Mouse (Mus musculus) c-Kit-negative CD71-positive TER-119-positive erythroid progenitor cells, embryonic 14.5 days (primary cell): ENCODE measurements around the gene Pnkd.

Source experiments
- DNase-seq: peaks from one replicate; pipeline ENCODE4 v3.0.0-alpha.2; 2013; ENCODE audit warnings: low read depth, low spot score

Gene Pnkd

DNA sequence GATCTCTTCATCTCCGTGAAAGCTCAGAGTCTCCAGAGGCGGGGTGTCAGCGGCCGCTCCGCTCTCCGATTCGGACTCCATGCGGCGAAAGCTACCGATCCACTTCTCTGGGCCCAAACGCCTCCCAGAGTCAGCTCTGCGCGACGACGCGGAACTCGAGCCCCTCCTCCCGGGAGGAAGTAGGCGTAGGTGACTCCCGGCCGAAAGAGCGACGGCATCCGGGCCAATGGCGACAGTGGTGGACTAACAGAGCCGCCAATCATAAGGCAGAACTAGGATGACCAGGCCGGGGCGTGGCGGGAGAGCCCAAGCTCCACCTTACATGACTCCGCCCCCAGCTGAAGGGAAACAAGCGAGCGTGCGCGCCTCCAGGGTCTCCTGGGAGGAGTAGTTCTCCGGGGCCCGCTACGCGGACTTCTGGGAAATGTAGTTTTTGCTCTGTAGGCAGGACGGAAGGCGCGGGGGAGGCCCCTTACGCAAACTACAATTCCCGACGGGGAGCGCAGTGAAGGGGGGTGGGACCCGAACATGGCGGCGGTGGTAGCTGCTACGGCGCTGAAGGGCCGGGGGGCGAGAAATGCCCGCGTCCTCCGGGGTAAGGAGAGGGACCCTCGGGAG lies at the start of gene Pnkd, which contains the start of gene Aamp:
Gene Pnkd, plus strand, starts transcription at position 388 of the 618 bp plus-strand sequence.
Gene Aamp, minus strand, starts transcription at position 196 of the 618 bp plus-strand sequence.
- DNase-seq: peak; percentile 100

DNA sequence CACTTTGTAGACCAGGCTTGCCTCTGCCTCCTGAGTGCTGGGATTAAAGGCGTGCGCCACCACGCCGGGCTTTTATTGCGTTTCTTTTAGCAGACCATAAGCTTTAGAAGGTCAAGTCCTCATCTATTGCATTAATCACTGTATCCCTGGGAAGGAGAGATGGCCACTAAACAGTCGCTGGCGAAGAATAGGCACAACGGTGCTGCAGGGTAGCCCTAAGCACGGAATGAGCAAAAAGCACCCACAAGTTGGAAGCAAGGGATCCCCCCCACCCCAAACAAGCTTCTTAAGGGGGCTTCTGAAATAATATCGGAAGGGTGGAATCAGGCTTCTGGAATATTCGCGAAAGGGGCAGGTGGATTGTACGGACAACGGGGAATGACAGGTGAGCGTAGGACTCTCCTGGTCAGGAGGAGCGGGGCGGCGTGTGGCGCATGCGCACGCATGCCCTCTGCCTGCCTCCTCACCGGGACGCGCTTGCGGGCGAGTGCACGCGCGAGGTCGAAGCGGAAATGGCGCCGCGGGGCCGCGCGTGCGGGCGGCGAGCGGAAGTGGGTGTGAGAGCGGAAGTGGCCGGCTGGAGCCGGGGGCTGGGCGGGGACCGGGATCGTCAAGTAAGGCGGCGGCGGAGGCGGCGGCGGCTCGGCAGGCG lies 48.7 kb upstream of the Pnkd start, which contains the start of gene Arpc2:
Gene Arpc2, plus strand, starts transcription at position 147 of the 652 bp plus-strand sequence.
- DNase-seq: peak; percentile 94

DNA sequence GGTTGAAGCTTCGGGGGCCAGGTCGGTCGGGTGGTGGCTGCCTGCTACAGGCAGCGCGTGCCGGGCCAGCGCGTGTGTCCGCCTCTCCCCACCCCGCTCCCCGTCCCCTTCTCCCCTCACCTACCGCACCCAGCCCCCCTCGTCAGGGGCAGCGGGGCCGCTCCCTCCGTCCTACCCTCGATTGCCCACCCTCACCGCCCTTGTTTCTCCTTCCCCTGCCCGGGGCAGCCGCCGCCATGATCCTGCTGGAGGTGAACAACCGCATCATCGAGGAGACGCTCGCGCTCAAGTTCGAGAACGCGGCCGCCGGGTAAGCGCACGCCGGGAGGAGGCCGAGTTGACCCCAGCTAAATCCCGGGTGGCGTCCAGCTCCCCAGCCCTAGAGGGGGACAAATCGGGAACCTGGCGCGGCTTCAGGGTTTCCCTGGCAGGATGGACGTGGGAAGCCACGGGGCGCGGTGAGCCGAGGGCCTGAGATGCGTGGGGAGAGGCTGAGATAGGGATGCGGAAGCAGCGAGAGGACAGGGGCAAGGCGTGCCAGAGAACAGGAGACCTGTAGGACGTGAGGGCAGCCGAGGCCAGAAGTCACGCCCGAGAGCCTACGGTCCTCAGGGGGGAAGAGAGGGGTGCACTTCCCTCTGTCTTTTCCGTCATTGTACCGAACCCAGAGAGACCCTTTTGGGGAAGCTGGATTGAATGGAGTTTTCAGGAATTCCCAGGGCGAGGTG lies 48.0 kb upstream of the Pnkd start:
- peak; percentile 49 for DNase-seq

- no peak for DNase-seq
Observed at GRCm38 (mm10) chr1:74237671-74238070, 47.1 kb upstream of the Pnkd start.

- DNase-seq: no peak
Observed at GRCm38 (mm10) chr1:74238136-74238535, 46.6 kb upstream of the Pnkd start.

- no peak for DNase-seq
Observed at GRCm38 (mm10) chr1:74239162-74239561, 45.6 kb upstream of the Pnkd start.

GRCm38 (mm10) chr1:74239618-74240017 lies 45.1 kb upstream of the Pnkd start:
- no peak for DNase-seq

DNA sequence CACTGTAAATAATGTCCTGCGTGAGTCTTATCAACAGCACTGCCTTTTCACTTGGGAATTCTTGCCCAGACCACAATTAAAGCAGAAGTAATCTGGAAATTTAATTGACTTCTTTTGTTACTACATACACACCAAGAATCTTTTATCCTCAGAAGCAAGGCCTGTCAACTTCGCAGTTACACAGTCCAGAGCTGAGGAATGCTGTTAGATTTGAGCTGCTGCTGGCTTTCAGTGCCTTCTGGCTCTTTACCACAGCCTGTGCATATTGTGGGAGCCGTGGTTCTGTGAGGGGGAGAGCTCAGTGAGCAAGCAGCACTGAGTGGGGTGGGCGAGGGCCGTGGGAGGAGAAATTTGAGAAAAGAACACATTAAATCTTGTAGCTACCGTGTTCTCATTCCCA lies 44.4 kb upstream of the Pnkd start:
- DNase-seq: no peak

GRCm38 (mm10) chr1:74240832-74241231 lies 43.9 kb upstream of the Pnkd start:
- no peak for DNase-seq

- no peak for DNase-seq
Observed at GRCm38 (mm10) chr1:74245525-74245924, 39.2 kb upstream of the Pnkd start.

GRCm38 (mm10) chr1:74248799-74249198 lies 35.9 kb upstream of the Pnkd start:
- DNase-seq: no peak

DNA sequence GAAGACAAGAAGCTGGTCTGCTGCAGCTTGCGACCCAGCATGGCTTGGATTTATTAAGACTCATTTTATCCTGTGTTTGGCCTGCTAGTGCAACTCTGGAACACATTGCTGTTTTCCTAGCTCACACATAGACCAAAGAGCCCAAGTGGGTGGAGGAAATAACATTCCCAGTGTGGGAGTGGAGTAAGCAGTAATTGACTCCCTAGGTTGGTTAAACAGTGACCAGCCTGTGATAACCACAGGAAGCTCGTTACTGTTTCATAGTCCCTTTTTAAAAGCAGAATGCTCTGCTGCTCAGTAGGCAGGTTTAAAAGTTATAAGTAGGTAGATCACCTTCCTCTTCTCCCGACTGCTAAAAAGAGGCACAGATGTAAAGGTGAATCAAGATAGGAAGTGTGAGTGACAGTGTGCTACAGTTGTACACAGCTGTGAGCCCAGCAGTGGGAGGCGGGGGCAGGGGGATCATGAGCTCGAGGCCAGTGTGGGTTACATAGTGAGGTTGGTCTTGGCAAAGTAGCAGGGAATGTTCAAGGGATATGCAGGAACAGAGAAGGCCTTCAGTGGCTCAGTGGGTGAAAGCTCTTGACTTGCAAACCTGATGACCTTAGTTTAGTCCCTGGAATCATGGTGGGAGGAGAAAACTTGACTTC lies 35.3 kb upstream of the Pnkd start:
- DNase-seq: no peak

DNA sequence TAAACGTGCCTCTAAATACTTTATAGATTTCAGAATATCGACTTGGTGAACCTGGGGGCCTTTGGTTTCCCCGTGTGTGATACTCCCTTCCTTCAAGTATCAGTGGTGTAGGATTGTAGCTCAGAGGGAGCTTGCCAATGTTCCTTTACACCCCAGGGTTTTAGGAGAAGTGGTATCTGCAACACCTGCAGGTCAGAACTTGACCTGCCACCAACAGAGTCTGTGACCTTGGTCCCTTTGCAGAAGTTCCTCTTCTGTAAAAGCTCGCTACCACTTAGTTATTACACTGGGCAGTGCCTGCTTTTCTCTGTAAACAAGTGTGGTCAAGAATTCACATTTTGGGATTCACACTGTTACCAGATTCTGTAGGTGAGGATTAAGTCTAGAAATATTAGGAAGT lies 34.6 kb upstream of the Pnkd start:
- no peak for DNase-seq

- DNase-seq: no peak
Observed at GRCm38 (mm10) chr1:74255704-74256345, 28.9 kb upstream of the Pnkd start.

DNA sequence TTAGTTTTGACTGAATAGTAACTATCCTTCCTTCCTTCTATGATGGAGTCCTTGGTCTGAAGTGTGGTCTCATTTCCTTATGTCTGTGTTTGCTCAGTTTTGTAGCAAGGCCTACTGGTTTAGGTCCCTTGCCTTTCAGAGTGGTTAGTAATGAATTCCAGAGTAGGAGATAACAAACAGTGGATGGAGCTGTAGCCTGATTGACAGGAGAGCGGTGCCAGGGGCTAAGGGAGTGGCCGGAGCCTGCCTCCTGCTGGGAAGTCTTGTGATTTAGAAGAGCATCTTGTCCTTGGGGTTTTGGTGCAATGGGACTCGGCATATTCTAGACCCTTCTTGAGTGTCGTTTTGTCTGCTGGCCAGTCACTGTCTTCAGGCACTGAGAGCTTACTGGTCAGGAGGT lies 27.9 kb upstream of the Pnkd start:
- no peak for DNase-seq

GRCm38 (mm10) chr1:74262510-74262909 lies 22.2 kb upstream of the Pnkd start:
- DNase-seq: no peak

DNA sequence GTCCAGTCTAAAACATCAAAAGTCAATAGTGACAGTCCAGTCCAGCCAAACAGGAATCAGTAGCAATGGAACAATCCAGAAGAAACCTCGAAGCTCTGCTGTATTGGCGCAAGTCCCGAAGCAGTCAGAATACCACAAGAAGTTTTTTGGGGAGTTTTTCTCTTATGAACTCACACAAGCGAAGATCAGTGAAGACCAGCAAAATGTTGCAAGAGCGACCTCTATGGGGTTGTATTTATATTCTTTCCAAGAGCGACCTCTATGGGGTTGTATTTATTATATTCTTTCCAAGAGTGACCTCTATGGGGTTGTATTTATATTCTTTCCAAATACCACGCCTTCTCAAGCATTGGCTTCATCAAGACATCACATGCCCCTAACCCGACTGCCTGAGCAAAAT lies 16.0 kb upstream of the Pnkd start:
- DNase-seq: no peak

DNA sequence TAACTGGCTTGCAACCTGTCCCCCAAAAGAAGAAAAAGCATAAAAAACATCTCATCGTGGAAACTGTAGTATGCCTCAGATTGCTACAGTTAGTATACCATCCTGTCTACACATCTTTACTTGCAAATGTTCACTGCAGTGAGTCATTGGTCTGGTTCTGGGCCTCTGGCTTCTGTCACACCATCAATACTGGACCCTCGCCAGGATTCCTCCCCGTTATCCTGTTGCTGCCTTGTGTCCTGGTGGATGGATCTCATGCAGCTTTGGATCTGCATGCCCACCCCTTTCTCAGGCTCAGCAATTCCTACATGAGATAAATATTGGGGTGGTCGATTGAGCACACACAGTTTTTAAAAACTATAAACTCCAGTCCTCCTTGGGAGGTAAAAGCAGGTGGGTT lies 13.1 kb upstream of the Pnkd start:
- no peak for DNase-seq

GRCm38 (mm10) chr1:74275015-74275414 lies 9.7 kb upstream of the Pnkd start:
- no peak for DNase-seq

DNA sequence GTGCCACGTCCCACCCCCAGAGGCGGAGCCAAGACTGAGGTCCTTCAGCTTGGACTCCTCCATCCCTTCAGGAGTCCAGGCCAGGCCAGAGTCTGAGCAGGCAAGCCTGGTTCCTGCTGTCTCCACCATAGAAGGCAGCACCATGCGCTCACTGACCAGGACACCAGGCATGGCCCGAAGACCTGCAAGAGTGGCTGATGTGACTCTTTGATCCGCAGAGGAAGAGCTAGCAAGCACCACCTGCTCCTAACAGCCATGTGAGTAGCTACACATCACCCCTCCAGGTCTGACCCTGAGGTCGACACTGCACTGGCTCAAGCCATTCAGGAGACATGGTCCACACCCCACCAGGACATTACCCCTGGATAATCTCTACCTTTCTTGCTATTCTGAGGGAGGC lies 7.7 kb upstream of the Pnkd start:
- no peak for DNase-seq

DNA sequence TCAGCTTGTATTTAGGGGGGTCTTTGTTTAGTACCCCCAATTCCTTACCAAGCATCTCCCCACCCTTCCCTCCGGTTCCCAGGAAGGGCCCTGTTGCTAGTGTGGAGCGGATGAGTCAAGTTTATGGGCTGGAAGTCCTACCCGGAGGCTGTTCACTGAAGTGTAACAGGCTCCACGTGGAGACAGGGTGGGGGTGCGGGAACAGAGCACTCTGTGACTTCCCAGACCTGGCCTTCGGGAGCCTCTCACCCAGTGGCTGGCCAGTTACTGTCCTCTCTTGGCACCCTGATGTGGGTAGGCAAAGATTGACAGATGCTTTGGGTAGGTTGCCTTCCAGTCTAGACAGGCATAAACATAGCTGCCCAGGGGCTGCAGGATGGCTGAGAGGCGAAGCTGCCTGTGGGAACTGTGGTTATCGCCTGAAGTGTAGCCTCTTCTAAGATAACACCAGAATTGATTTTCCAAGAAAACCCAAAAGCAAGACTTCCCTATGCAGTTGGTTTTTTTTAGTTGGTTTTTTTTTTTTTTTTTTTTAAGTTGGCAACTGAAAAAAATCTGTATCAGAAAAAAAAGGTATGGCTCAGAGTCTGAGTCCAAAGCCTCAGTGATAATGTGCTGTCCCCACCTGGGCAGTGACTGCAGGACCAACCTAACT lies 6.7 kb upstream of the Pnkd start:
- DNase-seq: no peak
